Mouse (Mus musculus): ENCODE measurements around the gene Tomm6. TPM values are rescaled to one million over a fixed set of nuclear protein-coding genes. Genes with fewer than 3 reads are reported as not detected.

The Tomm6 gene
- total RNA-seq (2012; rRNA removed) (66.5 and 67.6 TPM in 2 replicates), polyA plus RNA-seq (2012; ENCODE audit: insufficient read depth in 1 of 2, insufficient read length in 2 of 2, low read depth in 1 of 2, low replicate concordance in 2 of 2, missing spikeins in 1 of 2) (100 to 1,000 TPM in 1 of 2 experiments, not detected in 1; 577 TPM)

GRCm38 (mm10) chr17:47688344-47688607, at the start of gene Tomm6:
Gene Tomm6, minus strand, starts transcription at chr17:47688386.
- peaks cover 4% of the 10 kb centered on the region in 2 experiments for H3K36me3 ChIP-seq (ENCODE audit: control insufficient read depth in 1 of 2, insufficient read depth in 2 of 2, low read length in 2 of 2)
- H3K4me3 ChIP-seq (ENCODE audit: control insufficient read depth in 1 of 2, insufficient read depth in 1 of 2, low read depth in 2 of 2, low read length in 2 of 2) = peak within 1 kb of the TSS; percentile 88 to 89
- no peak for DNase-seq (ENCODE audit: low read depth, low spot score)
- H3K79me2 ChIP-seq (ENCODE audit: control insufficient read depth, insufficient read depth, low read length, poor library complexity) = peaks cover 15% of the 10 kb centered on the region
- H3K9ac ChIP-seq (ENCODE audit: control insufficient read depth, low read depth, low read length, poor library complexity, severe bottlenecking) = peak within 1 kb of the TSS; percentile 88
- TF ChIP-seq MXI1 (IDR thresholded peaks at IDR 0.05; ENCODE audit: low read depth, low read length) = no peak
- TF ChIP-seq EP300 (IDR thresholded peaks at IDR 0.05; ENCODE audit: low read depth in 1 of 2, low read length in 2 of 2) = 0 out of 4 replicates have a peak, but pooled peaks of 1 of the 2 experiments have one; percentile 1
- no peak for TF ChIP-seq SMC3 (IDR thresholded peaks at IDR 0.05; ENCODE audit: low read depth, low read length)
- no peak for TF ChIP-seq MYC (IDR thresholded peaks at IDR 0.05; ENCODE audit: low read depth, low read length)
- no peaks in the 10 kb centered on the region for H3K9me3 ChIP-seq (replicated peaks; ENCODE audit: insufficient read depth, low read length)
- no peaks in the 10 kb centered on the region for H3K27me3 ChIP-seq (ENCODE audit: control insufficient read depth in 1 of 2, insufficient read depth in 2 of 2, low read length in 2 of 2)
- H3K27ac ChIP-seq (ENCODE audit: control insufficient read depth, low read depth, low read length) = peak within 1 kb of the TSS; percentile 81
- H3K4me1 ChIP-seq (ENCODE audit: control insufficient read depth in 1 of 2, insufficient read depth in 2 of 2, low read length in 2 of 2) = peaks cover 0 to 5% of the 10 kb centered on the region in 2 experiments; a peak in 1 of 4 replicates

GRCm38 (mm10) chr17:47737271-47738065, 49.3 kb upstream of the Tomm6 start:
- peaks cover 0 to 15% of the 10 kb centered on the region in 2 experiments; a peak in 2 of 4 replicates for H3K36me3 ChIP-seq (ENCODE audit: control insufficient read depth in 1 of 2, insufficient read depth in 2 of 2, low read length in 2 of 2)
- peak overlapping the region; percentile 70 for H3K27ac ChIP-seq (ENCODE audit: control insufficient read depth, low read depth, low read length)
- no peaks in the 10 kb centered on the region for H3K27me3 ChIP-seq (ENCODE audit: control insufficient read depth in 1 of 2, insufficient read depth in 2 of 2, low read length in 2 of 2)
- peaks cover 1% of the 10 kb centered on the region; the same call in 1 of the 2 replicates for H3K79me2 ChIP-seq (ENCODE audit: control insufficient read depth, insufficient read depth, low read length, poor library complexity)
- peak overlapping the region; percentile 83 to 91 for H3K4me3 ChIP-seq (ENCODE audit: control insufficient read depth in 1 of 2, insufficient read depth in 1 of 2, low read depth in 2 of 2, low read length in 2 of 2)
- no peaks in the 10 kb centered on the region for H3K9me3 ChIP-seq (replicated peaks; ENCODE audit: insufficient read depth, low read length)
- peaks cover 0 to 29% of the 10 kb centered on the region in 2 experiments for H3K4me1 ChIP-seq (ENCODE audit: control insufficient read depth in 1 of 2, insufficient read depth in 2 of 2, low read length in 2 of 2)
- H3K9ac ChIP-seq (ENCODE audit: control insufficient read depth, low read depth, low read length, poor library complexity, severe bottlenecking) = peak overlapping the region; percentile 87
- TF ChIP-seq HCFC1 (IDR thresholded peaks at IDR 0.05; ENCODE audit: low read depth, low read length) (peak; percentile 61), MXI1 (IDR thresholded peaks at IDR 0.05; ENCODE audit: low read depth, low read length) (peak; percentile 20; the same call in 1 of the 2 replicates), TBP (IDR thresholded peaks at IDR 0.05; ENCODE audit: low read depth, low read length) (0 out of 2 replicates have a peak, but pooled peaks have one; percentile 14), POLR2A (IDR thresholded peaks at IDR 0.05; ENCODE audit: control insufficient read depth in 1 of 2, insufficient read depth in 1 of 2, low read depth in 1 of 2, low read length in 2 of 2, poor library complexity in 1 of 2) (peak in 1 of 2 experiments; percentile 24; a peak in 1 of 4 replicates), MAZ (IDR thresholded peaks at IDR 0.05; ENCODE audit: low read depth, low read length) (peak; percentile 60; the same call in 1 of the 2 replicates), USF1 (IDR thresholded peaks at IDR 0.05; ENCODE audit: low read depth, low read length) (no peak), MYC (IDR thresholded peaks at IDR 0.05; ENCODE audit: low read depth, low read length) (no peak), NELFE (IDR thresholded peaks at IDR 0.05; ENCODE audit: low read depth, low read length) (peak; percentile 9; the same call in 1 of the 2 replicates)
- peak; percentile 86 for DNase-seq (ENCODE audit: low read depth, low spot score)

- Histone ChIP-seq H3K27me3 (ENCODE audit: control insufficient read depth in 1 of 2, insufficient read depth in 2 of 2, low read length in 2 of 2) (no peaks in the 10 kb centered on the region), H3K4me3 (ENCODE audit: control insufficient read depth in 1 of 2, insufficient read depth in 1 of 2, low read depth in 2 of 2, low read length in 2 of 2) (peak within 1 kb of the TSS; percentile 83 to 91), H3K9ac (ENCODE audit: control insufficient read depth, low read depth, low read length, poor library complexity, severe bottlenecking) (peak within 1 kb of the TSS; percentile 87), H3K4me1 (ENCODE audit: control insufficient read depth in 1 of 2, insufficient read depth in 2 of 2, low read length in 2 of 2) (peaks cover 0 to 24% of the 10 kb centered on the region in 2 experiments; a peak in 3 of 4 replicates), H3K27ac (ENCODE audit: control insufficient read depth, low read depth, low read length) (peak within 1 kb of the TSS; percentile 70), H3K36me3 (ENCODE audit: control insufficient read depth in 1 of 2, insufficient read depth in 2 of 2, low read length in 2 of 2) (peaks cover 0 to 10% of the 10 kb centered on the region in 2 experiments; a peak in 2 of 4 replicates), H3K9me3 (replicated peaks; ENCODE audit: insufficient read depth, low read length) (no peaks in the 10 kb centered on the region), H3K79me2 (ENCODE audit: control insufficient read depth, insufficient read depth, low read length, poor library complexity) (peaks cover 1% of the 10 kb centered on the region; the same call in 1 of the 2 replicates)
- peak; percentile 93 for DNase-seq (ENCODE audit: low read depth, low spot score)
- TF ChIP-seq POLR2A (IDR thresholded peaks at IDR 0.05; ENCODE audit: control insufficient read depth in 1 of 2, insufficient read depth in 1 of 2, low read depth in 1 of 2, low read length in 2 of 2, poor library complexity in 1 of 2) (0 out of 4 replicates have a peak, but pooled peaks of 1 of the 2 experiments have one; percentile 37), SMC3 (IDR thresholded peaks at IDR 0.05; ENCODE audit: low read depth, low read length) (peak; percentile 64), EP300 (IDR thresholded peaks at IDR 0.05; ENCODE audit: low read depth in 1 of 2, low read length in 2 of 2) (no peak), MXI1 (IDR thresholded peaks at IDR 0.05; ENCODE audit: low read depth, low read length) (peak; percentile 67), E2F4 (IDR thresholded peaks at IDR 0.05; ENCODE audit: borderline replicate concordance, low read depth, low read length) (no peak), GATA1 (IDR thresholded peaks at IDR 0.05; ENCODE audit: low read depth, low read length) (no peak), TCF12 (IDR thresholded peaks at IDR 0.05; ENCODE audit: low read depth, low read length) (peak; percentile 20; the same call in 1 of the 2 replicates), RAD21 (IDR thresholded peaks at IDR 0.05; ENCODE audit: low read depth, low read length) (peak; percentile 25), UBTF (IDR thresholded peaks at IDR 0.05; ENCODE audit: borderline replicate concordance, insufficient read depth, low read depth, low read length) (0 out of 2 replicates have a peak, but pooled peaks have one; percentile 53), ELF1 (IDR thresholded peaks at IDR 0.05; ENCODE audit: low read depth, low read length) (peak; percentile 70; the same call in 1 of the 2 replicates), ZC3H11A (IDR thresholded peaks at IDR 0.05; ENCODE audit: low read depth, low read length) (no peak), SIN3A (IDR thresholded peaks at IDR 0.05; ENCODE audit: low read length) (peak; percentile 84), NRF1 (IDR thresholded peaks at IDR 0.05; ENCODE audit: insufficient read depth, low read depth, low read length, poor library complexity, severe bottlenecking) (0 out of 2 replicates have a peak, but pooled peaks have one; percentile 26), MEF2A (IDR thresholded peaks at IDR 0.05; ENCODE audit: extremely low read depth, insufficient replicate concordance, low read depth, low read length, poor library complexity, severe bottlenecking) (no peak)
Observed at GRCm38 (mm10) chr17:47736856-47737255, 48.7 kb upstream of the Tomm6 start, which contains the start of gene Tfeb. Gene Tfeb, plus strand, starts transcription at chr17:47737030.
